Comparison of ENCODE assay signal across 8 mouse cellular contexts in genomic region chr7:45718331-45718730, GRCm38 (mm10). TPM values are rescaled to one million over a fixed set of nuclear protein-coding genes. Genes with fewer than 3 reads are reported as not detected.
A peak's percentile ranks its signal among the peaks of the same experiment; 100 is the strongest.
DNase-seq lines count a peak whose midpoint lies in the region; ATAC-seq and TF ChIP-seq lines count a peak whose summit lies in the region.

No protein-coding gene starts in this region.

- ATAC-seq in kidney, postnatal 0 days (replicated peaks; ENCODE audit: low FRiP score, low read depth), result no peak
- no peak for ATAC-seq in hindbrain, embryonic 16.5 days
- ATAC-seq in midbrain, embryonic 15.5 days (replicated peaks), result no peak
- ATAC-seq in activated CD4-positive, CD25-positive, alpha-beta regulatory T cell, adult 4 months, result no peak

- no peaks in the 10 kb centered on the region for H3K27me3 ChIP-seq in kidney, postnatal 0 days (ENCODE audit: insufficient read depth, low read length)
- H3K27me3 ChIP-seq in hindbrain, embryonic 16.5 days (replicated peaks; ENCODE audit: control insufficient read depth, insufficient read depth, low read length), result no peaks in the 10 kb centered on the region
- H3K27me3 ChIP-seq in midbrain, embryonic 15.5 days (replicated peaks), result no peaks in the 10 kb centered on the region

- WGBS in kidney, postnatal 0 days, result under 1% methylated on average over 20 of the region's 20 CpGs
- under 1% methylated on average over 20 of the region's 20 CpGs for WGBS in hindbrain, embryonic 16.5 days
- WGBS in midbrain, embryonic 15.5 days, result under 1% methylated on average over 20 of the region's 20 CpGs

- TF ChIP-seq POLR2A in cortical plate, adult 2 months (IDR thresholded peaks at IDR 0.05; ENCODE audit: extremely low read depth, insufficient read depth, low read length), result no peak

- H3K36me3 ChIP-seq in kidney, postnatal 0 days (ENCODE audit: insufficient read depth, low read length), result peaks cover 23% of the 10 kb centered on the region
- peaks cover 21% of the 10 kb centered on the region for H3K36me3 ChIP-seq in hindbrain, embryonic 16.5 days (ENCODE audit: control insufficient read depth, insufficient read depth, low read length)
- peaks cover 21% of the 10 kb centered on the region for H3K36me3 ChIP-seq in midbrain, embryonic 15.5 days (replicated peaks)

- no peaks in the 10 kb centered on the region for H3K9me3 ChIP-seq in kidney, postnatal 0 days (replicated peaks; ENCODE audit: low read length)
- no peaks in the 10 kb centered on the region for H3K9me3 ChIP-seq in hindbrain, embryonic 16.5 days (ENCODE audit: control insufficient read depth, low read length)
- no peaks in the 10 kb centered on the region for H3K9me3 ChIP-seq in midbrain, embryonic 15.5 days

- peak overlapping the region; percentile 90 for H3K9ac ChIP-seq in kidney, postnatal 0 days (ENCODE audit: low read depth, low read length)
- H3K9ac ChIP-seq in hindbrain, embryonic 16.5 days (ENCODE audit: low read depth, low read length), result peak overlapping the region; percentile 80
- peak overlapping the region; percentile 73 for H3K9ac ChIP-seq in midbrain, embryonic 15.5 days

- no peak for TF ChIP-seq CTCF in kidney, postnatal 0 days (IDR thresholded peaks at IDR 0.05; ENCODE audit: low read depth)
- TF ChIP-seq CTCF in cortical plate, adult 2 months (IDR thresholded peaks at IDR 0.05; ENCODE audit: extremely low read depth, insufficient read depth, low read length), result no peak

- peak; percentile 56 for DNase-seq in kidney, postnatal 0 days (ENCODE audit: low spot score)
- no peak for DNase-seq in kidney, postnatal 4 days
- DNase-seq in thymus, postnatal 10 days (ENCODE audit: low spot score in 2 of 2), result no peak
- DNase-seq in layer of hippocampus, postnatal 25 days (ENCODE audit: extremely low spot score in 1 of 2, low spot score in 1 of 2), result no peak

- H3K27ac ChIP-seq in kidney, postnatal 0 days, result peak overlapping the region; percentile 91
- H3K27ac ChIP-seq in cortical plate, adult 2 months (ENCODE audit: insufficient read depth, low read length), result peak overlapping the region; percentile 9
- H3K27ac ChIP-seq in hindbrain, embryonic 16.5 days (ENCODE audit: low read depth, low read length), result peak overlapping the region; percentile 89
- H3K27ac ChIP-seq in midbrain, embryonic 15.5 days, result peak overlapping the region; percentile 88

- H3K4me1 ChIP-seq in kidney, postnatal 0 days (replicated peaks; ENCODE audit: insufficient read depth, low read length), result peaks cover 20% of the 10 kb centered on the region
- H3K4me1 ChIP-seq in cortical plate, adult 2 months (ENCODE audit: control insufficient read depth, insufficient read depth, low read length), result peaks cover 5% of the 10 kb centered on the region; the same call in 1 of the 2 replicates
- H3K4me1 ChIP-seq in hindbrain, embryonic 16.5 days (ENCODE audit: control insufficient read depth, insufficient read depth, low read depth, low read length), result peaks cover 42% of the 10 kb centered on the region
- peaks cover 45% of the 10 kb centered on the region for H3K4me1 ChIP-seq in midbrain, embryonic 15.5 days

- peak overlapping the region; percentile 86 for H3K4me2 ChIP-seq in kidney, postnatal 0 days (ENCODE audit: low read length)
- peak overlapping the region; percentile 64 for H3K4me2 ChIP-seq in hindbrain, embryonic 16.5 days (ENCODE audit: low read length)
- peak overlapping the region; percentile 83 for H3K4me2 ChIP-seq in midbrain, embryonic 15.5 days

- peak overlapping the region; percentile 88 for H3K4me3 ChIP-seq in kidney, postnatal 0 days (replicated peaks; ENCODE audit: low read depth, low read length)
- H3K4me3 ChIP-seq in cortical plate, adult 2 months (ENCODE audit: insufficient read depth, low read length), result peak overlapping the region; percentile 82
- peak overlapping the region; percentile 71 for H3K4me3 ChIP-seq in hindbrain, embryonic 16.5 days (ENCODE audit: low read length)
- peak overlapping the region; percentile 65 for H3K4me3 ChIP-seq in midbrain, embryonic 15.5 days

RNA-seq across cellular contexts. Expression of gene Sphk2, which starts 0.5 kb away (rescaled TPM):
- polyA plus RNA-seq in kidney, postnatal 0 days (2015; fragmentation: Nextera tagmentation; extraction: Ambion mirVana), result 20.8 and 22.3 TPM in 2 replicates
- 22.5 and 23.5 TPM in 2 replicates for polyA plus RNA-seq in cortical plate, adult 2 months (2012; rRNA removed)
- polyA plus RNA-seq in hindbrain, embryonic 16.5 days (2015; fragmentation: Nextera tagmentation; extraction: Ambion mirVana), result 23.9 and 28.3 TPM in 2 replicates
- polyA plus RNA-seq in midbrain, embryonic 15.5 days (2015; fragmentation: Nextera tagmentation; extraction: Ambion mirVana), result 24.5 and 26.4 TPM in 2 replicates
- 10 to 100 TPM; 10.2 to 19.6 TPM for polyA plus RNA-seq in activated CD4-positive, CD25-positive, alpha-beta regulatory T cell, adult 4 months (2017; shearing (Covaris generic))
- total RNA-seq in layer of hippocampus, postnatal 25 days (2021), result 10 to 100 TPM; 33.7 to 34.7 TPM

RNA-seq across cellular contexts. Expression of gene Fam83e, which starts 2.7 kb away (rescaled TPM):
- 0.23 and 0.28 TPM in 2 replicates for polyA plus RNA-seq in kidney, postnatal 0 days (2015; fragmentation: Nextera tagmentation; extraction: Ambion mirVana)
- polyA plus RNA-seq in cortical plate, adult 2 months (2012; rRNA removed), result 0.19 and 0.21 TPM in 2 replicates
- polyA plus RNA-seq in hindbrain, embryonic 16.5 days (2015; fragmentation: Nextera tagmentation; extraction: Ambion mirVana), result 0.37 and 0.44 TPM in 2 replicates
- 0.54 and 0.74 TPM in 2 replicates for polyA plus RNA-seq in midbrain, embryonic 15.5 days (2015; fragmentation: Nextera tagmentation; extraction: Ambion mirVana)
- not detected for polyA plus RNA-seq in activated CD4-positive, CD25-positive, alpha-beta regulatory T cell, adult 4 months (2017; shearing (Covaris generic))
- total RNA-seq in layer of hippocampus, postnatal 25 days (2021), result under 1 TPM; 0.12 to 0.21 TPM

RNA-seq across cellular contexts. Expression of gene Rpl18, which starts 3.1 kb away (rescaled TPM):
- 1,049 and 1,142 TPM in 2 replicates for polyA plus RNA-seq in kidney, postnatal 0 days (2015; fragmentation: Nextera tagmentation; extraction: Ambion mirVana)
- polyA plus RNA-seq in cortical plate, adult 2 months (2012; rRNA removed), result 255 and 261 TPM in 2 replicates
- polyA plus RNA-seq in hindbrain, embryonic 16.5 days (2015; fragmentation: Nextera tagmentation; extraction: Ambion mirVana), result 508 and 537 TPM in 2 replicates
- 537 and 538 TPM in 2 replicates for polyA plus RNA-seq in midbrain, embryonic 15.5 days (2015; fragmentation: Nextera tagmentation; extraction: Ambion mirVana)
- polyA plus RNA-seq in activated CD4-positive, CD25-positive, alpha-beta regulatory T cell, adult 4 months (2017; shearing (Covaris generic)), result 1,000 to 10,000 TPM; 2,566 to 2,766 TPM
- 100 to 1,000 TPM; 342 to 393 TPM for total RNA-seq in layer of hippocampus, postnatal 25 days (2021)

RNA-seq across cellular contexts. Expression of gene Spaca4, which starts 7.3 kb away (rescaled TPM):
- not detected in 2 replicates for polyA plus RNA-seq in kidney, postnatal 0 days (2015; fragmentation: Nextera tagmentation; extraction: Ambion mirVana)
- polyA plus RNA-seq in cortical plate, adult 2 months (2012; rRNA removed), result not detected in 2 replicates
- polyA plus RNA-seq in hindbrain, embryonic 16.5 days (2015; fragmentation: Nextera tagmentation; extraction: Ambion mirVana), result not detected in 2 replicates
- not detected in 2 replicates for polyA plus RNA-seq in midbrain, embryonic 15.5 days (2015; fragmentation: Nextera tagmentation; extraction: Ambion mirVana)
- polyA plus RNA-seq in activated CD4-positive, CD25-positive, alpha-beta regulatory T cell, adult 4 months (2017; shearing (Covaris generic)), result not detected
- total RNA-seq in layer of hippocampus, postnatal 25 days (2021), result not detected

RNA-seq across cellular contexts. Expression of gene Dbp, which starts 13.4 kb away (rescaled TPM):
- 8.4 and 8.6 TPM in 2 replicates for polyA plus RNA-seq in kidney, postnatal 0 days (2015; fragmentation: Nextera tagmentation; extraction: Ambion mirVana)
- polyA plus RNA-seq in cortical plate, adult 2 months (2012; rRNA removed), result 251 and 257 TPM in 2 replicates
- 3.2 and 3.3 TPM in 2 replicates for polyA plus RNA-seq in hindbrain, embryonic 16.5 days (2015; fragmentation: Nextera tagmentation; extraction: Ambion mirVana)
- 3.3 and 3.8 TPM in 2 replicates for polyA plus RNA-seq in midbrain, embryonic 15.5 days (2015; fragmentation: Nextera tagmentation; extraction: Ambion mirVana)
- 1 to 10 TPM; 5.2 to 8.5 TPM for polyA plus RNA-seq in activated CD4-positive, CD25-positive, alpha-beta regulatory T cell, adult 4 months (2017; shearing (Covaris generic))
- 10 to 100 TPM; 65.3 to 80.4 TPM for total RNA-seq in layer of hippocampus, postnatal 25 days (2021)

Comparison
In these comparisons a context has a peak if more than half of its experiments do, and no peak if none do; other contexts are left out.
1. H3K27ac ChIP-seq: peak in every context shown above with its lines; median percentile 91 in kidney, postnatal 0 days; 89 in hindbrain, embryonic 16.5 days; 88 in midbrain, embryonic 15.5 days; 9 in cortical plate, adult 2 months.